Mouse (Mus musculus): ENCODE measurements around the gene Ap1g2.

- TF ChIP-seq CTCF (conservative IDR thresholded peaks at IDR 0.05; ENCODE audit: insufficient read depth, insufficient read length, low read depth, low read length) (no peak), POLR2A (IDR thresholded peaks at IDR 0.05; ENCODE audit: low read depth, low read length) (no peak)
These were observed 43.3 kb downstream of the Ap1g2 start for GRCm38 (mm10) chr14:55063117-55063516.
